Mouse (Mus musculus): Measurements from ENCODE around the gene Pdss2. TPM values are rescaled to one million over a fixed set of nuclear protein-coding genes. Genes with fewer than 3 reads are reported as not detected.
A peak's percentile ranks its signal among the peaks of the same experiment; 100 is the strongest.

Pdss2 gene
- total RNA-seq, 1 experiment from 2014 or later, result 18.2 TPM

- no peak for ATAC-seq (replicated peaks in 1 of 2; ENCODE audit: insufficient read depth in 1 of 2, low FRiP score in 2 of 2, low TSS enrichment in 1 of 2, low read depth in 1 of 2, poor library complexity in 2 of 2, severe bottlenecking in 2 of 2)
Observed at GRCm38 (mm10) chr10:43279637-43280288, 58.5 kb downstream of the Pdss2 start.

- ATAC-seq (replicated peaks in 1 of 2; ENCODE audit: insufficient read depth in 1 of 2, low FRiP score in 2 of 2, low TSS enrichment in 1 of 2, low read depth in 1 of 2, poor library complexity in 2 of 2, severe bottlenecking in 2 of 2), result no peak; a peak in 1 of 4 replicates
Observed at GRCm38 (mm10) chr10:43285541-43285940, 64.3 kb downstream of the Pdss2 start.

- no peak for ATAC-seq (replicated peaks in 1 of 2; ENCODE audit: insufficient read depth in 1 of 2, low FRiP score in 2 of 2, low TSS enrichment in 1 of 2, low read depth in 1 of 2, poor library complexity in 2 of 2, severe bottlenecking in 2 of 2)
Observed at GRCm38 (mm10) chr10:43290638-43291230, 69.4 kb downstream of the Pdss2 start.

- no peak for ATAC-seq (replicated peaks in 1 of 2; ENCODE audit: insufficient read depth in 1 of 2, low FRiP score in 2 of 2, low TSS enrichment in 1 of 2, low read depth in 1 of 2, poor library complexity in 2 of 2, severe bottlenecking in 2 of 2)
Observed at GRCm38 (mm10) chr10:43291333-43291736, 70.0 kb downstream of the Pdss2 start.

GRCm38 (mm10) chr10:43292454-43292853, 71.2 kb downstream of the Pdss2 start:
- ATAC-seq (replicated peaks in 1 of 2; ENCODE audit: insufficient read depth in 1 of 2, low FRiP score in 2 of 2, low TSS enrichment in 1 of 2, low read depth in 1 of 2, poor library complexity in 2 of 2, severe bottlenecking in 2 of 2), result peak; percentile 65 to 69; a peak in 1 of 4 replicates

GRCm38 (mm10) chr10:43294331-43294730, 73.0 kb downstream of the Pdss2 start:
- ATAC-seq (replicated peaks in 1 of 2; ENCODE audit: insufficient read depth in 1 of 2, low FRiP score in 2 of 2, low TSS enrichment in 1 of 2, low read depth in 1 of 2, poor library complexity in 2 of 2, severe bottlenecking in 2 of 2), result no peak

GRCm38 (mm10) chr10:43308105-43308810, 87.0 kb downstream of the Pdss2 start:
- no peak for ATAC-seq (replicated peaks in 1 of 2; ENCODE audit: insufficient read depth in 1 of 2, low FRiP score in 2 of 2, low TSS enrichment in 1 of 2, low read depth in 1 of 2, poor library complexity in 2 of 2, severe bottlenecking in 2 of 2)

GRCm38 (mm10) chr10:43310781-43311392, 89.6 kb downstream of the Pdss2 start:
- no peak for ATAC-seq (replicated peaks in 1 of 2; ENCODE audit: insufficient read depth in 1 of 2, low FRiP score in 2 of 2, low TSS enrichment in 1 of 2, low read depth in 1 of 2, poor library complexity in 2 of 2, severe bottlenecking in 2 of 2)

GRCm38 (mm10) chr10:43312211-43312610, 90.9 kb downstream of the Pdss2 start:
- no peak for ATAC-seq (replicated peaks in 1 of 2; ENCODE audit: insufficient read depth in 1 of 2, low FRiP score in 2 of 2, low TSS enrichment in 1 of 2, low read depth in 1 of 2, poor library complexity in 2 of 2, severe bottlenecking in 2 of 2)

- ATAC-seq (replicated peaks in 1 of 2; ENCODE audit: insufficient read depth in 1 of 2, low FRiP score in 2 of 2, low TSS enrichment in 1 of 2, low read depth in 1 of 2, poor library complexity in 2 of 2, severe bottlenecking in 2 of 2), result peak; percentile 37 to 64; a peak in 2 of 4 replicates
Observed at GRCm38 (mm10) chr10:43312658-43313417, 91.6 kb downstream of the Pdss2 start.

GRCm38 (mm10) chr10:43315228-43315627, 93.9 kb downstream of the Pdss2 start:
- no peak for ATAC-seq (replicated peaks in 1 of 2; ENCODE audit: insufficient read depth in 1 of 2, low FRiP score in 2 of 2, low TSS enrichment in 1 of 2, low read depth in 1 of 2, poor library complexity in 2 of 2, severe bottlenecking in 2 of 2)

GRCm38 (mm10) chr10:43317327-43317951, 96.2 kb downstream of the Pdss2 start:
- ATAC-seq (replicated peaks in 1 of 2; ENCODE audit: insufficient read depth in 1 of 2, low FRiP score in 2 of 2, low TSS enrichment in 1 of 2, low read depth in 1 of 2, poor library complexity in 2 of 2, severe bottlenecking in 2 of 2), result no peak

- ATAC-seq (replicated peaks in 1 of 2; ENCODE audit: insufficient read depth in 1 of 2, low FRiP score in 2 of 2, low TSS enrichment in 1 of 2, low read depth in 1 of 2, poor library complexity in 2 of 2, severe bottlenecking in 2 of 2), result no peak
Observed at GRCm38 (mm10) chr10:43321019-43321418, 99.7 kb downstream of the Pdss2 start.

- no peak for ATAC-seq (replicated peaks in 1 of 2; ENCODE audit: insufficient read depth in 1 of 2, low FRiP score in 2 of 2, low TSS enrichment in 1 of 2, low read depth in 1 of 2, poor library complexity in 2 of 2, severe bottlenecking in 2 of 2)
Observed at GRCm38 (mm10) chr10:43322446-43323178, 101.3 kb downstream of the Pdss2 start.

GRCm38 (mm10) chr10:43323386-43323785, 102.1 kb downstream of the Pdss2 start:
- ATAC-seq (replicated peaks in 1 of 2; ENCODE audit: insufficient read depth in 1 of 2, low FRiP score in 2 of 2, low TSS enrichment in 1 of 2, low read depth in 1 of 2, poor library complexity in 2 of 2, severe bottlenecking in 2 of 2), result no peak

GRCm38 (mm10) chr10:43329813-43330212, 108.5 kb downstream of the Pdss2 start:
- ATAC-seq (replicated peaks in 1 of 2; ENCODE audit: insufficient read depth in 1 of 2, low FRiP score in 2 of 2, low TSS enrichment in 1 of 2, low read depth in 1 of 2, poor library complexity in 2 of 2, severe bottlenecking in 2 of 2), result no peak
